Mouse (Mus musculus): ENCODE measurements around the gene Foxo3. TPM values are rescaled to one million over a fixed set of nuclear protein-coding genes. Genes with fewer than 3 reads are reported as not detected.

The Foxo3 gene
- total RNA-seq, 2 experiments from 2014 or later: 28.8 to 32.6 TPM

GRCm38 (mm10) chr10:42142081-42142480 is 134.5 kb downstream of the Foxo3 start:
- intact Hi-C loops (cut with DNase I): no loop called here
- DNase-seq: no peak

- DNase-seq: no peak
- intact Hi-C loops (cut with DNase I): no loop called here
Observed at GRCm38 (mm10) chr10:42139749-42140148, 136.8 kb downstream of the Foxo3 start.

GRCm38 (mm10) chr10:42134759-42135702 is 141.5 kb downstream of the Foxo3 start:
- DNase-seq: no peak
- intact Hi-C loops (cut with DNase I): no loop called here

Other genes with a start within 250 kb of the Foxo3 start
- gene Afg1l, start 201.8 kb upstream of the Foxo3 start, total RNA-seq (2021): 1 to 10 TPM; 5.0 to 5.3 TPM
- gene Snx3, start 225.3 kb upstream of the Foxo3 start, total RNA-seq (2021): 100 to 1,000 TPM; 164 to 170 TPM

Measured in left cerebral cortex, postnatal 4 days (tissue).